Mouse (Mus musculus) urinary bladder, postnatal 4 days (tissue): ENCODE measurements around the gene Rtp2.
"Not testable (repeated sequence)": the region's sequence is repeated elsewhere in the genome, so short reads cannot be mapped to it uniquely, and the experiment has no call there.

Source experiments
- DNase-seq, 2 experiments: peaks; one replicate each; pipeline ENCODE4 v3.0.0; 2021 to 2022; ENCODE audit warnings: low spot score in 2 of 2

The Rtp2 gene

GRCm38 (mm10) chr16:23952101-23952727 is 20.0 kb upstream of the Rtp2 start:
- no peak for DNase-seq

- no peak for DNase-seq
Observed at GRCm38 (mm10) chr16:23947654-23948053, 15.5 kb upstream of the Rtp2 start.

- DNase-seq, result no peak
Observed at GRCm38 (mm10) chr16:23944801-23945200, 12.6 kb upstream of the Rtp2 start.

- no peak for DNase-seq
Observed at GRCm38 (mm10) chr16:23934397-23934796, 2.2 kb upstream of the Rtp2 start.

- no peak for DNase-seq
Observed at GRCm38 (mm10) chr16:23931275-23931674, 919 bp downstream of the Rtp2 start.

- DNase-seq, result no peak
Observed at GRCm38 (mm10) chr16:23930426-23931073, 1.6 kb downstream of the Rtp2 start.

- DNase-seq, result no peak
Observed at GRCm38 (mm10) chr16:23927301-23928114, 4.7 kb downstream of the Rtp2 start.

GRCm38 (mm10) chr16:23922906-23923305 is 9.3 kb downstream of the Rtp2 start:
- DNase-seq, result no peak

GRCm38 (mm10) chr16:23921697-23922096 is 10.5 kb downstream of the Rtp2 start:
- no peak for DNase-seq

GRCm38 (mm10) chr16:23919418-23919817 is 12.8 kb downstream of the Rtp2 start:
- DNase-seq, result no peak

GRCm38 (mm10) chr16:23913401-23913800 is 18.8 kb downstream of the Rtp2 start:
- DNase-seq, result no peak

GRCm38 (mm10) chr16:23912741-23913140 is 19.5 kb downstream of the Rtp2 start:
- no peak for DNase-seq

- DNase-seq, result peak in 1 of 2 experiments; percentile 16
Observed at GRCm38 (mm10) chr16:23909015-23909354, 23.2 kb downstream of the Rtp2 start.

- peak in 1 of 2 experiments; percentile 20 for DNase-seq
Observed at GRCm38 (mm10) chr16:23908076-23909014, 23.8 kb downstream of the Rtp2 start.

- DNase-seq, result not testable (repeated sequence)
Observed at GRCm38 (mm10) chr16:23906586-23906985, 25.6 kb downstream of the Rtp2 start.

- peak in 1 of 2 experiments; percentile 38 for DNase-seq
Observed at GRCm38 (mm10) chr16:23901411-23901810, 30.8 kb downstream of the Rtp2 start.

GRCm38 (mm10) chr16:23900061-23900460 is 32.1 kb downstream of the Rtp2 start:
- DNase-seq, result peak in 1 of 2 experiments; percentile 13

- peak; percentile 52 to 82 for DNase-seq
Observed at GRCm38 (mm10) chr16:23898840-23899239, 33.4 kb downstream of the Rtp2 start.

GRCm38 (mm10) chr16:23897984-23898586 is 34.1 kb downstream of the Rtp2 start:
- peak; percentile 39 to 63 for DNase-seq

GRCm38 (mm10) chr16:23897486-23897885 is 34.7 kb downstream of the Rtp2 start:
- no peak for DNase-seq

- no peak for DNase-seq
Observed at GRCm38 (mm10) chr16:23895135-23895534, 37.1 kb downstream of the Rtp2 start.
